Mouse (Mus musculus) fat pad, adult 2 months (tissue): ENCODE data around the gene Tle4.

ENCODE experiments used
- DNase-seq: peaks from one replicate; pipeline ENCODE4 v3.0.0-alpha.2; 2011; ENCODE audit warnings: low read depth, low spot score; ENCODE audit errors: extremely low read depth

Gene Tle4

GRCm38 (mm10) chr19:14591809-14592535 is 5.9 kb downstream of the Tle4 start:
- peak; percentile 99 for DNase-seq

- no peak for DNase-seq
Measured at GRCm38 (mm10) chr19:14590154-14590553, 7.7 kb downstream of the Tle4 start.

DNA sequence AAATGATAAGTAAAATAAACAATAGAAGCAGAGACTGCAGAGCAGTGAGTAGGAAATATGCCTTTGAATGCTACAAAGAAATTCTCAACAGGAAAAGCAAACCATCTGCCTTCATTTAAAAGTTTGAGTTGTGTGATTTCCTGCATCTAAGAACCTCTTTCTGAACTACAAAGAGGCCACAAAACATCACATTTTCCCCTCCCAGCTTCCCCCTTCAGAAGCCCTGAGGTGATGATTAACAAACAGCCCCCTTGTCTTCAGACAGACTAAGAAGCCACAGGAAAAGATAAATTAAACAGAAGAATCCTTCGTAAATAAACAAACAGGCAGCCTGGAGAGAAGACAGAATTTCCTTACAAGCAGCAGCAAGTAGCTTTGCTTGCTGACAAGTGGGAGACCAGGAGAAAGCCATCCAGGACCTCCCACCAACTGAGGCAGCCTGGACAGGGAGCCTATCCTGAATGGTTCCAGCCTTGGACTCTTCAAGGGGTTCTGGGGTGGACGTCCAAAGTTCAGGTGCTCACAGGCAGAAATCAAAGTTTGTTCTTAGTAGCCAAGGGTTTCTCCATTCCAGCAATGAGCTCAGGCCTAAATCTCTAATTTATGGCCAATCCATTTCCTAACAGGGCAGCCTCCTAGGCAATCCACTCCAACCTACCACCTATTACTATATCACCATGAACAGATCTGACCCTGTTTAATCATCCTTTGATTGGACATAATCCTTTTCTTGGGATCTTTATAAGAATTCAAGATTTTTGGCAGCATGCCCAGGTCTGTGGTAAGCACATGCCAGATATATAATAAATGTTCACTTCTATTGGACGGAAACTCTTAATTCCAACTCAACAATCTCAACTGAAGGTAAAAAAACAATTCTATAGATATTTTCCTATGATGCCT is 9.4 kb downstream of the Tle4 start:
- DNase-seq: peak; percentile 90

DNA sequence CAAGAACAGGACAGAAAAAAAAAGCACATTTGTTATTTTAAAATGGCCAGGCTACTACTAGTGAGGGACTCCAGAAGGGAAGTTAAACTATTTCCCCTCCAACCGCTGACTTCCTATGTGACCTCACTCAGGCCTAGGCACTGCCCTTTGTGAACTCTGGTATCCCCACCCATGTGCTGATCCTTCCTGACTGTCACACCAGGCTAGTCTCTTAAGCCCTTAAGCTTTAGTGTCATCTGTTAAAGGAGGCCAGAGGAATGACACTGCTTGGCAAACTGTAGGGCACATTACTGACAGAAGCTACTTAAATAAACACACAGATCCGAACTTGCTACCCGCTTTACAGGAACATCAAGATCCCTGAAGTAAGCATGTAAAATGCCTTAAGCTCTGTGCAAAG is 11.7 kb downstream of the Tle4 start:
- peak; percentile 99 for DNase-seq

DNA sequence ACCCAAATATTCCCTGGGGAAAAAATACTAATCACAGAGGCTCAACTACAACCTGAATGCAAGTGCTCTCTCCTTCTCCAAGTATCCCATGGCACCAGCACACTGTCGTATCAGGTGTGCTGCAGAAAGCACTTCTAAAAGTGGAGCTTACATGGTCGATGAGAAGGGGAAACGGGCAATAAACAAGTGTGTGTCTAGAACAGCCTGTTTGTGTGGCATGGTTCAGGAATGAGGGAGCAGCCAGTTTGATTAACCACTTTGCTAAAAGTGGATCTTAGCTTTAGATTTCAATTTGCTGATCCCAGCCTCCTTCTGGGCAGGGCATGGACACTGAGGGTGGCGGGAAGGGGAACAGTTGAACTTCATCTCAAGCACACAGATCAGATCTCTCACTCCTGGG is 12.1 kb downstream of the Tle4 start:
- no peak for DNase-seq

GRCm38 (mm10) chr19:14585235-14585634 is 12.6 kb downstream of the Tle4 start:
- no peak for DNase-seq

GRCm38 (mm10) chr19:14578698-14579097 is 19.2 kb downstream of the Tle4 start:
- no peak for DNase-seq

DNA sequence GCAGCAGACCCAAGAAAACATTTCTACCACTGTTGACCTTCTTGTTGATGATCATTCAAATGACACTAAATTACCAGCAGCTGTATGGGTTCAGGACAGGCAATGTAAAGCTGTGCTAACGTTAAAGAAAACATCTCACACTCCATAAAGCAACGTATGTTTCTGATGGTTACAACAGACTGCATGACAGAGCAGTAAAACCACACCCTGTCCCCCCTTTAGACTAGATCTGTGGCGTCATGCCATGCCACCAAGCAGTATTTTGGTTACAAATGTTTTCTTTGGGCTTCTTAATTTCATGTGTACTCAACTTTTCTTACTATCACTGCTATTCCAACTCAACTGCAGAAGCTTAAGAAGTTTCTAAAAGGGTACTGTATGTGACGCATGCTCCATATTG is 19.8 kb downstream of the Tle4 start:
- no peak for DNase-seq

DNA sequence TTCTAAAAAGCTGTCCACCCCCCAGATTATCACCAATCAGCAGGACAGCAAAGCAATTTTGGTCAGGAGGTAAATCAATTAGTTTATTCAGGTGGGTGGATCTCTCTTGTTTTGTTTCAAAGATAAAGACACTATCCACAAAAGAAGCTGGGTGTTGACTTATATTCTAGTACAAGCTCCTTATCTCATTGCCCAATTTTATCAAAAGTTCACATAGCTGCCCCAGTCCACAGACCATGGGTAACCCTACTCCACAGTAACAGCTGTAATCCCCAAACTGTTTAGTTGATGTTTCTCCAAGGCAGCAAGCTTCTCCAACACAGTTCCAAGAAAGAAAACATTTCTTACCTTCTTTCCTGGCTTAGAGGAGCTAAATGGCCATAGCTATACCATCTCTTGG is 21.5 kb downstream of the Tle4 start:
- DNase-seq: no peak

- DNase-seq: no peak
Measured at GRCm38 (mm10) chr19:14568879-14569278, 29.0 kb downstream of the Tle4 start.

GRCm38 (mm10) chr19:14567081-14567480 is 30.8 kb downstream of the Tle4 start:
- DNase-seq: no peak

DNA sequence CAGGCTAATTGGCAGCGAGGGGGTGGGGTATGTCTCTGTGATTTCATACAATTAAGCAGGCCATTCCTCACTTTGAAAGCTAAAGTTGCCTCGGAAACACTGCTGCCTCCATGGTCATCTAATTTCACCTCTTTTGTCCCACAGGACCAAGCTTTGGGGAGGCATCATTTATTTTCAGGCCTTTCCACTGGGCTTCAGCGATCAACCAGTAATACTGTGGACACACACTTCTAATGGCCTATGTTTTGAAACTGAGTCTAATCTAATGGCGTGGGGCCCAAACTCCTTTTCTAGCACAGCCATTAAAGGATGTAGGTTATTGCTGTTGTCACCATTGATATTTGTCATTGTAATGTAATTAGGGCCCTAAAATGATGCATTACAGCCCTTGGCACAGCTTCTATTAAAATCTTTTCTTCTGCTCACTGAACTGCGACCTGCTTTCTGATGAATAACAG is 31.3 kb downstream of the Tle4 start:
- DNase-seq: no peak

- no peak for DNase-seq
Measured at GRCm38 (mm10) chr19:14565424-14566069, 32.3 kb downstream of the Tle4 start.

DNA sequence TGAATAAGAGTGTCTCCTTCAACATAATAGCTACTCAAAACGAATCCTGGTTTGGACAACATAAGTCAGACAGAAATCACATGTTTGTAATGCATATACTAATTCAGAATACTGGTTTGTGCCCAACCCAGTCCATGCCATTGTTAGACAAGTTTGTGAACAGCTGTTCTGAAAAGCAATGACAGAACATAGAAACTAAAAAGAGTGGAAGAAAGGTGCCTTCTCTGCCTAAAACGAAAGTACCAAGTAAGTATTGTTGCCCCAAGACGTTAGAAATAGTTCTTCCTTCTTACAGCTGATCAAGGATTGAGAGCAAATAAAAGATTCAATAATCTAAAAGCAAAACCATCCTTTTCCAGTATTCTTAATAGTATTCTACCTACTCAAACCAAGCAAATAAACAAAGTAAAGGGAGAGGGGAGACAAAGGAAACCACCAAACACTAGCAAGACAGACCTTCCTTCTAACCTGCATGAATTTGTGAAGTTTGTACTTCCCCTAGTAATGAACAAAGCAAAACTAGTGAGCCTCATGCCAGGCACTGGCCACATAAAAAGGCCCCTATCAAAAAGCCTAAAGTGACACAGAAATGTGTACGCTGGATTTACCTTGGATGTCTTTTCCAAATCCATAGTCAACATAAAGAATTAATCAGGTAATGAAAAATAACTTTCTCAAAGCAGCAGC is 34.4 kb downstream of the Tle4 start:
- no peak for DNase-seq

- DNase-seq: no peak
Measured at GRCm38 (mm10) chr19:14547871-14548270, 50.0 kb downstream of the Tle4 start.

DNA sequence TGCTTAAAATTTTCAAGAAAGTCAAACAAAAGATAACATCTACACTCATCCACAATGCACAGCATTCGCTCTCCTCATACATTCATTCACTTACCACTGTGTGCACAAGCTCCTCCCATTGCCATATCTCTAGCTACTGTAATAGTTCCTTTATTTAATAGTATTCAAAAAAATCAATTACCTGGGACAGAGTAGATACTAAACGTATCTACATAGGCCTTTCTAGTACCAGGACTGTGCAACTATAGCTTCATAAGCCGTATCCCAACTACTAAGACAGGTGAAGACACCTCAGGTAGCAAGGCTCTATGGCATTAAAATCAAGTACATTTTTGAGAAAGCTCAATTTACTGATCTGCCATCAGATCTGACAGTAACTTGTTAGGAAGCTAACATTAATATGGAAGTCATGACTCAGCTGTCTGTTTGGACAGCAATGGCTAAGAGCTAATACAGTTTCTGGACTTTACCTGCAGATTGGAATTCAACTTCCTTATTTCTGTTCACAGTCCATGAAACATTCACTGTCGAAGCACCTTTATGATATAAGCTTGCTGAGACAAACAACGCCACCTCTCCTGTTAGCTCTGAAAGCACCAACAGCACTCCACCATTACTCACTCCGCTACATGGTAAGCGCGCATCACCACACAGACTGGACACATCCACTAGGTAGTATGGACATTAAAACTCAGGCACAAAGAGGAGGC is 50.6 kb downstream of the Tle4 start:
- no peak for DNase-seq

GRCm38 (mm10) chr19:14545485-14545884 is 52.4 kb downstream of the Tle4 start:
- DNase-seq: no peak

DNA sequence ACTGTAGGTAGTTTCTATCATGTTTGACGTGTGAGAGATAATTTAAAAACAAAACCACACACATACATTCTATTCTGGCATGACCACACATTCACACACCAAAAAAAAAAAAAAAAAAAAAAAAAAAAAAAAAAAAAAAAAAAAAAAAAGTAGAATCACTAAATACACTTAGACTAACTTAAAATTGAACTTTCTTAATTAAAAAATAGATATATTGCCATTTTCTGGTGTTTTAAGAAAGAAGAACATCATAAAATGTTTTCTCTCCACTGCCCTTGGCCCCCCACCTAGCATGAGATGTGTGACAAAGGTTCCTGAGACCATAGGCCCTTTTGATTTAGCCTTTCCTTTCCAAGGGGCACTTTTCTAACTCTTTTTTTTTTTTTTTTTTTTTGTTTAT is 54.5 kb downstream of the Tle4 start:
- no peak for DNase-seq

DNA sequence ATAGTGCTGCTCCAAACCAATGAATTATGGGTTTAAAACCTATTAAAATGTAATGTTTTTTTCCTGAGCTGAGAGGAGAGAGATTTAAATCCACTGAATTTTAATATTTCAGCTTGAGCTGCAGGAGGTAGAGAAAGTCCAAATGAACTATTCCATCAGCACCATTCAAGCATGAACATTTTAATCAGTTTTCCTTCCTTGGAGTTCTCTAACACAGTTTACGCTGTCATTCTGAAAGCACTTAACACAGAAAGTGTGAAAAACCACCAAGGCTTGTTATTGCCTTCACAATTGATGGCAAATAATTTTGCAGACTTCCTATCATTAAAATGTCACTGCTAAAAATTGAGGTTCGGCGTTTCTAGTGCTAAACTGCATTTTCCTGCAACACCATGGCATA is 57.2 kb downstream of the Tle4 start:
- no peak for DNase-seq

DNA sequence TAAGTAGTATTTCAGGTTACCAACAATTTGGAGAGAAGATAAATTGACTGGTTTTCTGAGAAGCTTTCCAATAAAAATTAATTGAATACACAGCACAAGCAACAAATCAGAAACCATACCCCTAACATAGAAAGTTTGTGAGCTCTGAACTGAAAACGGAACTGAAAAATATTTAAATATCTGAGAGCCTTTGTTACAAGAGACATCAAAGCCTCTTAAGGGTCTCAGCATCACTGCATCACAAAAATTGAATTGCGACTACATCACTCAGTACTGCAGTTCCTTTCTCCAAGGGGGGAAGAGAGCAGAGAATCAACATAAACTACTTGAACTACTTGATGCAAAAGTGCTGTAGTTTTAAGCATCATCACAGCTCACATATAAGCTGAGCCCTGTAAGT is 61.2 kb downstream of the Tle4 start:
- DNase-seq: no peak
